Mouse (Mus musculus): ENCODE data around the gene Ptrh1. TPM values are rescaled to one million over a fixed set of nuclear protein-coding genes. Genes with fewer than 3 reads are reported as not detected.

Gene Ptrh1
- total and polyA plus RNA-seq, 3 experiments, result 12.3 to 27.9 TPM; not detected in 1

DNA sequence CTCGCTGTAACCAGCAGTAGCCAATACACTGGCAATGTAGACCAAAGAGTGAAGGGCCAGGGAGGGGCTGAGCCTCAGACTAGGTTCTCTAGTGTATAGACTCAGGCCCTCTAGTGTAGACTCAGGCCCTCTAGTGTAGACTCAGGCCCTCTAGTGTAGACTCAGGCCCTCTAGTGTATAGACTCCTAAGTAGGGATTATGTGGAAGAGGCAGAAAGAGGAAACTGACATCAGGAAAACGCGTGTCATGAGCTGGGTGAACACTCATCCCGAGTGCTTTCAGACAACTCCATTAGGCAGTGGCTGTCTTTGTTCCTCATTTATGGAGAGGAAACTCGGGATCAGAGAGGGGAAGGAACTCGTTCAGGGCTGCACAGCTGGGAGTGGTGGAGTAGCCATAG, 38.6 kb upstream of the Ptrh1 start (continued):
- TF ChIP-seq MAFK (IDR thresholded peaks at IDR 0.05; ENCODE audit: borderline replicate concordance, low read depth, low read length) (no peak), POLR2AphosphoS2 (IDR thresholded peaks at IDR 0.05; ENCODE audit: low read length) (no peak), MYB (IDR thresholded peaks at IDR 0.05; ENCODE audit: low read depth, low read length) (no peak), CHD1 (IDR thresholded peaks at IDR 0.05; ENCODE audit: low read depth, low read length) (no peak), HCFC1 (IDR thresholded peaks at IDR 0.05; ENCODE audit: low read depth, low read length) (no peak), GATA1 (IDR thresholded peaks at IDR 0.05; ENCODE audit: low read depth, low read length) (no peak)

DNA sequence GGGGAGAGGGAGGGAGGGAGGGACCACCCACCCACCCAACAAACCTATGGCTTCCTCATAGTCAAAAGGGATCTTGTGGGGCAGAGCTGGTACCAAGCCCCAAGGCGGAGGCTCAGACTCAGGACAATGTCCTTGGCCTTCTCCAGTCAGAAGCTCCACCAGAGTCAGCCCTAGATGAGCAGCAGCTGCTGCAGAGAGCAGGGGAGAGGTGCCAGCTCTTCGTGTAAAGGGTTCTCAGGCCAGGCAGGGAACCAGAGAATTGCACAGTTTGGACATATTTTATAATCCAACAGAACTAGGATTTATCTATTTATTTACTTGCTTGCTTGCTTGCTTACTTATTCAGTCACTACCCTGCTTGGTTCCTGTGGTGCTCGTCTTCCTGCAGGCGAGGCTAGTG, 36.3 kb upstream of the Ptrh1 start:
- H3K4me3 ChIP-seq (ENCODE audit: control insufficient read depth in 1 of 2, insufficient read depth in 1 of 2, low read depth in 2 of 2, low read length in 2 of 2), result no peak overlapping the region

GRCm38 (mm10) chr2:32740916-32741272, 34.7 kb upstream of the Ptrh1 start, which contains the start of gene 6330409D20Rik:
6330409D20Rik (minus strand) TSS chr2:32741016.
- TF ChIP-seq MXI1 (IDR thresholded peaks at IDR 0.05; ENCODE audit: low read depth, low read length) (no peak), POLR2AphosphoS2 (IDR thresholded peaks at IDR 0.05; ENCODE audit: low read length) (no peak), ZNF384 (IDR thresholded peaks at IDR 0.05; ENCODE audit: low read depth, low read length) (no peak), POLR2AphosphoS5 (IDR thresholded peaks at IDR 0.05; ENCODE audit: borderline replicate concordance, low read depth, low read length) (no peak), MYB (IDR thresholded peaks at IDR 0.05; ENCODE audit: low read depth, low read length) (no peak)
- DNase-seq (ENCODE audit: low read depth, low spot score), result no peak
- H3K4me1 ChIP-seq (ENCODE audit: control insufficient read depth in 1 of 2, insufficient read depth in 2 of 2, low read length in 2 of 2), result no peaks in the 10 kb centered on the region
- no peaks in the 10 kb centered on the region for H3K79me2 ChIP-seq (ENCODE audit: control insufficient read depth, insufficient read depth, low read length, poor library complexity)
- H3K9me3 ChIP-seq (replicated peaks; ENCODE audit: insufficient read depth, low read length), result no peaks in the 10 kb centered on the region
- H3K4me3 ChIP-seq (ENCODE audit: control insufficient read depth in 1 of 2, insufficient read depth in 1 of 2, low read depth in 2 of 2, low read length in 2 of 2), result no peak within 1 kb of the TSS
- no peak within 1 kb of the TSS for H3K27ac ChIP-seq (ENCODE audit: control insufficient read depth, low read depth, low read length)
- no peaks in the 10 kb centered on the region for H3K36me3 ChIP-seq (ENCODE audit: control insufficient read depth in 1 of 2, insufficient read depth in 2 of 2, low read length in 2 of 2)
- H3K9ac ChIP-seq (ENCODE audit: control insufficient read depth, low read depth, low read length, poor library complexity, severe bottlenecking), result no peak within 1 kb of the TSS
- H3K27me3 ChIP-seq (ENCODE audit: control insufficient read depth in 1 of 2, insufficient read depth in 2 of 2, low read length in 2 of 2), result peaks cover 0 to 3% of the 10 kb centered on the region in 2 experiments; a peak in 1 of 4 replicates

More for the DNA sequence above, 36.3 kb upstream of the Ptrh1 start:
- DNase-seq (ENCODE audit: low read depth, low spot score), result no peak
- no peaks in the 10 kb centered on the region for H3K79me2 ChIP-seq (ENCODE audit: control insufficient read depth, insufficient read depth, low read length, poor library complexity)
- H3K27me3 ChIP-seq (ENCODE audit: control insufficient read depth in 1 of 2, insufficient read depth in 2 of 2, low read length in 2 of 2), result peaks cover 0 to 3% of the 10 kb centered on the region in 2 experiments; a peak in 1 of 4 replicates
- TF ChIP-seq E2F4 (IDR thresholded peaks at IDR 0.05; ENCODE audit: borderline replicate concordance, low read depth, low read length) (no peak), MAFK (IDR thresholded peaks at IDR 0.05; ENCODE audit: borderline replicate concordance, low read depth, low read length) (no peak), TAL1 (IDR thresholded peaks at IDR 0.05; ENCODE audit: low read length) (no peak), TBP (IDR thresholded peaks at IDR 0.05; ENCODE audit: low read depth, low read length) (no peak), USF2 (IDR thresholded peaks at IDR 0.05; ENCODE audit: borderline replicate concordance in 1 of 2, insufficient read depth in 1 of 2, low read depth in 1 of 2, low read length in 2 of 2) (no peak), ZC3H11A (IDR thresholded peaks at IDR 0.05; ENCODE audit: low read depth, low read length) (no peak), KAT2A (conservative IDR thresholded peaks at IDR 0.05; ENCODE audit: low read depth, low read length) (no peak), GATA1 (IDR thresholded peaks at IDR 0.05; ENCODE audit: low read depth, low read length) (no peak), ZKSCAN1 (IDR thresholded peaks at IDR 0.05; ENCODE audit: low read depth, low read length) (no peak), EP300 (IDR thresholded peaks at IDR 0.05; ENCODE audit: low read depth in 1 of 2, low read length in 2 of 2) (no peak), POLR2AphosphoS2 (IDR thresholded peaks at IDR 0.05; ENCODE audit: low read length) (no peak), HCFC1 (IDR thresholded peaks at IDR 0.05; ENCODE audit: low read depth, low read length) (no peak), MYC (IDR thresholded peaks at IDR 0.05; ENCODE audit: low read depth, low read length) (no peak), MEF2A (IDR thresholded peaks at IDR 0.05; ENCODE audit: extremely low read depth, insufficient replicate concordance, low read depth, low read length, poor library complexity, severe bottlenecking) (no peak), ETS1 (IDR thresholded peaks at IDR 0.05; ENCODE audit: low read depth, low read length) (no peak), POLR2AphosphoS5 (IDR thresholded peaks at IDR 0.05; ENCODE audit: borderline replicate concordance, low read depth, low read length) (no peak), ZMIZ1 (IDR thresholded peaks at IDR 0.05; ENCODE audit: low read depth, low read length) (no peak), MAX (IDR thresholded peaks at IDR 0.05; ENCODE audit: low read length) (no peak), MAZ (IDR thresholded peaks at IDR 0.05; ENCODE audit: low read depth, low read length) (no peak)
- H3K27ac ChIP-seq (ENCODE audit: control insufficient read depth, low read depth, low read length), result no peak overlapping the region
- H3K9ac ChIP-seq (ENCODE audit: control insufficient read depth, low read depth, low read length, poor library complexity, severe bottlenecking), result no peak overlapping the region
- H3K4me1 ChIP-seq (ENCODE audit: control insufficient read depth in 1 of 2, insufficient read depth in 2 of 2, low read length in 2 of 2), result no peaks in the 10 kb centered on the region
- H3K36me3 ChIP-seq (ENCODE audit: control insufficient read depth in 1 of 2, insufficient read depth in 2 of 2, low read length in 2 of 2), result no peaks in the 10 kb centered on the region
- H3K9me3 ChIP-seq (replicated peaks; ENCODE audit: insufficient read depth, low read length), result no peaks in the 10 kb centered on the region

Data from MEL (cell line).